In the genomic region with DNA sequence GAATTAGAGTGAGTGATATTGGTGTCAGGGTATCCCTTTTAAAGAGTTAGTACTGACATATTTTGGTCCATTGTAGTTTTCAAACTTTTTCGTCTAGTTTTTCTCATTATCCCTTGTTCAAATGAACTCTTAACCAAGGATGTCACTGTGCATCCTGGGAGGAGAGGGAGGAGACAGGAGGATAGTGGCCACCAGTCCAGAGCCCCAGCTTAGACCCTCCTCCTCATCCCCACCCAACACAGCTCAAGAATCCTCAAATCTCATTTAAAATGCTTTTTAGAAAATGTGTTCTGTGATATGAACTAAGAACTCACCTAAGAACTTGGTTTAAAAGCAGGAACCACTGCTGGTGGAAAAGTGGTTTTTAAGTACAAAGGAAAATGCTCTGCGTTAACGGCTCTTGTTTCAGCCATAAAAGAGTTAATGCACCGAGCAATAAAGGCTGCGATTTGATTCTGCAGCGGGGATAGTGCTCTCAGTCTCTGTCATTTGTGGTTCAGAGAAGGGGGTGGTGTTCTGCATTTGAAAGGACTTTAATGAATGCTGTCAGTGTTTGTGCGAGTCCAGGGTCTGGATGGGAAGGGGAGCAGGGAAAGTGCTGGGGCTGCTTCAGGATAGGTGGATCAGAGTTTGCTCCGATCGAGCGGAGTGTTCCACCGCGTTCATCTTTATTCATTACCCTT, we compare ENCODE assay signal across 8 mouse cellular contexts. TPM values are rescaled to one million over a fixed set of nuclear protein-coding genes. Genes with fewer than 3 reads are reported as not detected.
A peak's percentile ranks its signal among the peaks of the same experiment; 100 is the strongest.
DNase-seq lines count a peak whose midpoint lies in the region; ATAC-seq and TF ChIP-seq lines count a peak whose summit lies in the region.

No protein-coding gene starts in this region.

- H3K4me1 ChIP-seq in heart, embryonic 11.5 days (ENCODE audit: control insufficient read depth, insufficient read depth, low read length) = no peaks in the 10 kb centered on the region
- H3K4me1 ChIP-seq in limb, embryonic 13.5 days = peaks cover 8% of the 10 kb centered on the region

- peak overlapping the region; percentile 36 for H3K4me3 ChIP-seq in heart, embryonic 11.5 days (ENCODE audit: low read depth, low read length)
- H3K4me3 ChIP-seq in limb, embryonic 13.5 days = peak overlapping the region; percentile 49

- ATAC-seq in heart, embryonic 11.5 days (replicated peaks; ENCODE audit: insufficient number of reproducible peaks, low FRiP score, low TSS enrichment) = no peak
- ATAC-seq in limb, embryonic 13.5 days (ENCODE audit: low FRiP score, low read depth) = peak; percentile 72; the same call in 1 of the 2 replicates
- no peak for ATAC-seq in activated CD4-positive, CD25-positive, alpha-beta regulatory T cell, adult 4 months

- no peak overlapping the region; the same call in 1 of the 2 replicates for H3K9ac ChIP-seq in heart, embryonic 11.5 days (ENCODE audit: low read depth, low read length)
- peak overlapping the region; percentile 54 for H3K9ac ChIP-seq in limb, embryonic 13.5 days

- TF ChIP-seq POLR2A in brain, embryonic 14.5 days (IDR thresholded peaks at IDR 0.05; ENCODE audit: borderline replicate concordance, extremely low read depth, insufficient read depth, insufficient read length, poor library complexity, severe bottlenecking) = peak; percentile 36; the same call in 1 of the 2 replicates

- intact Hi-C loops in heart, postnatal 36 days (cut with DNase I) = no loop called here

- H3K27ac ChIP-seq in heart, embryonic 11.5 days (ENCODE audit: low read depth, low read length) = no peak overlapping the region
- no peak overlapping the region for H3K27ac ChIP-seq in limb, embryonic 13.5 days

- H3K27me3 ChIP-seq in heart, embryonic 11.5 days (ENCODE audit: control insufficient read depth, insufficient read depth, low read length) = no peaks in the 10 kb centered on the region
- H3K27me3 ChIP-seq in limb, embryonic 13.5 days = no peaks in the 10 kb centered on the region

- no peaks in the 10 kb centered on the region for H3K9me3 ChIP-seq in heart, embryonic 11.5 days (replicated peaks; ENCODE audit: control insufficient read depth, low read length)
- H3K9me3 ChIP-seq in limb, embryonic 13.5 days = no peaks in the 10 kb centered on the region

- no peak for DNase-seq in heart, postnatal 36 days
- DNase-seq in brain, embryonic 14.5 days (ENCODE audit: low read depth) = peak; percentile 96
- DNase-seq in forelimb bud, embryonic 11.5 days (ENCODE audit: low read depth, low spot score) = peak; percentile 35
- DNase-seq in right cerebral cortex, postnatal 4 days = peak; percentile 38
- no peak for DNase-seq in thymus, postnatal 0 days (ENCODE audit: low spot score)

- peak overlapping the region; percentile 64 for H3K4me2 ChIP-seq in heart, embryonic 11.5 days
- peak overlapping the region; percentile 75 for H3K4me2 ChIP-seq in limb, embryonic 13.5 days (replicated peaks)

- H3K36me3 ChIP-seq in heart, embryonic 11.5 days (ENCODE audit: control insufficient read depth, insufficient read depth, low read length) = no peaks in the 10 kb centered on the region
- no peaks in the 10 kb centered on the region for H3K36me3 ChIP-seq in limb, embryonic 13.5 days

- TF ChIP-seq CTCF in brain, embryonic 14.5 days (IDR thresholded peaks at IDR 0.05; ENCODE audit: borderline replicate concordance, extremely low read depth, insufficient read depth, insufficient read length) = no peak

- WGBS in heart, embryonic 11.5 days (ENCODE audit: insufficient replicate concordance) = 11% methylated on average over 12 of the region's 12 CpGs
- WGBS in limb, embryonic 13.5 days = 6% methylated on average over 12 of the region's 12 CpGs

RNA-seq across cellular contexts. Expression of a gene that starts 23.3 kb away (rescaled TPM):
- polyA plus RNA-seq in heart, embryonic 11.5 days (2014; fragmentation: Nextera tagmentation; extraction: Ambion mirVana) = 13.3 and 17.7 TPM in 2 replicates
- 10 to 100 TPM; 14.3 to 15.1 TPM for total RNA-seq in heart, postnatal 36 days (2021)
- polyA plus RNA-seq in brain, embryonic 14.5 days (2012; rRNA removed) = 49.5 and 54.6 TPM in 2 replicates
- 20.8 and 21.6 TPM in 2 replicates for polyA plus RNA-seq in limb, embryonic 13.5 days (2015; fragmentation: Nextera tagmentation; extraction: Ambion mirVana)
- polyA plus RNA-seq in activated CD4-positive, CD25-positive, alpha-beta regulatory T cell, adult 4 months (2017; shearing (Covaris generic)) = 1 to 10 TPM; 5.0 to 9.7 TPM
- polyA plus RNA-seq in thymus, postnatal 0 days (2015; fragmentation: Nextera tagmentation; extraction: Ambion mirVana) = 9.6 and 10.1 TPM in 2 replicates

RNA-seq across cellular contexts. Expression of a gene that starts 38.7 kb away (rescaled TPM):
- 0.15 TPM in 1 of 2 replicates, not detected in the other for polyA plus RNA-seq in heart, embryonic 11.5 days (2014; fragmentation: Nextera tagmentation; extraction: Ambion mirVana)
- total RNA-seq in heart, postnatal 36 days (2021) = under 1 TPM in 1 of 2 experiments, not detected in 1; 0.30 TPM
- polyA plus RNA-seq in brain, embryonic 14.5 days (2012; rRNA removed) = 0.08 and 0.11 TPM in 2 replicates
- polyA plus RNA-seq in limb, embryonic 13.5 days (2015; fragmentation: Nextera tagmentation; extraction: Ambion mirVana) = 0.33 and 0.42 TPM in 2 replicates
- polyA plus RNA-seq in activated CD4-positive, CD25-positive, alpha-beta regulatory T cell, adult 4 months (2017; shearing (Covaris generic)) = 10 to 100 TPM; 16.2 to 21.7 TPM
- 8.5 and 11.4 TPM in 2 replicates for polyA plus RNA-seq in thymus, postnatal 0 days (2015; fragmentation: Nextera tagmentation; extraction: Ambion mirVana)

Comparison
In these comparisons a context has a peak if more than half of its experiments do, and no peak if none do; other contexts are left out.
1. DNase-seq: peak in brain, embryonic 14.5 days (single experiment), forelimb bud, embryonic 11.5 days (single experiment) and right cerebral cortex, postnatal 4 days (single experiment); none in heart, postnatal 36 days (0 of 2) and thymus, postnatal 0 days (single experiment).